Mouse (Mus musculus): ENCODE measurements around the gene Vmn1r43. TPM values are rescaled to one million over a fixed set of nuclear protein-coding genes. Genes with fewer than 3 reads are reported as not detected.
"Not testable (repeated sequence)": the region's sequence is repeated elsewhere in the genome, so short reads cannot be mapped to it uniquely, and the experiment has no call there.

The Vmn1r43 gene
- not detected in 2 replicates for polyA plus RNA-seq (2016; fragmentation: Nextera tagmentation; extraction: Ambion mirVana)

DNA sequence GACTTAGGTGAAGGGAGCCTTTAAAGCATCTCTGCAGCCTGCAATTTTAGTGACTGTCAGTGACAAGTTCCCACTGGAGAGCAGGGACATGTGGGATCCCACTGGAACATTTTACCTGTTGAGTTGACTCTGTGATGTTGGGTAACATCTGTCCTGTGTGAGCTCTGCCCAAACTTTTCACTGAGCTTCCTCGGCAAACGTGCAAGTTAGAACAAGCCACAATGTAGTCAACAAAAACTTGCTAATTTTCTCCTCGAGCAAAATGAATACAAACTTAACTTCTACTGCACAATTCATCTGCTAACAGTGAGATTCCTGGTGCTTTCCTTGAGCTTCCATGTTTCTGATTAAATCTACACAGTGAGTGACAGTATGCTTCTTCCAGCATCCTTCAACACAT is at the start of gene Vmn1r43, which contains the start of gene Vmn1r42:
TSS of gene Vmn1r43 (minus strand) at position 101 of the 400 bp plus-strand sequence.
TSS of gene Vmn1r42 (minus strand) at position 101 of the 400 bp plus-strand sequence.
- H3K4me3 ChIP-seq; DNase-seq (ENCODE audit: low spot score); H3K4me1 ChIP-seq; H3K27me3 ChIP-seq (ENCODE audit: insufficient read depth, poor library complexity, severe bottlenecking); H3K9me3 ChIP-seq; H3K36me3 ChIP-seq; H3K27ac ChIP-seq: not testable (repeated sequence)
- 72% methylated on average over 3 of the region's 3 CpGs for WGBS

- DNase-seq (ENCODE audit: low spot score) = no peak
- 52% methylated on average over 2 of the region's 2 CpGs for WGBS
- Histone ChIP-seq H3K27ac (no peak overlapping the region), H3K27me3 (ENCODE audit: insufficient read depth, poor library complexity, severe bottlenecking) (no peaks in the 10 kb centered on the region), H3K9me3 (no peaks in the 10 kb centered on the region), H3K36me3 (no peaks in the 10 kb centered on the region), H3K4me3 (no peak overlapping the region), H3K4me1 (no peaks in the 10 kb centered on the region)
Measured at GRCm38 (mm10) chr6:89883812-89884211, 7.6 kb upstream of the Vmn1r43 start.

GRCm38 (mm10) chr6:89883360-89883759 is 7.1 kb upstream of the Vmn1r43 start, which contains the start of gene Vmn1r44:
TSS of gene Vmn1r44 (plus strand) at chr6:89883660.
- Histone ChIP-seq H3K9me3 (no peaks in the 10 kb centered on the region), H3K27ac (no peak within 1 kb of the TSS), H3K36me3 (no peaks in the 10 kb centered on the region), H3K4me1 (no peaks in the 10 kb centered on the region), H3K27me3 (ENCODE audit: insufficient read depth, poor library complexity, severe bottlenecking) (no peaks in the 10 kb centered on the region), H3K4me3 (no peak within 1 kb of the TSS)
- no peak for DNase-seq (ENCODE audit: low spot score)
- WGBS = 68% methylated on average over 1 of the region's 1 CpGs

GRCm38 (mm10) chr6:89880867-89881266 is 4.7 kb upstream of the Vmn1r43 start:
- Histone ChIP-seq H3K27me3 (ENCODE audit: insufficient read depth, poor library complexity, severe bottlenecking) (no peaks in the 10 kb centered on the region), H3K36me3 (no peaks in the 10 kb centered on the region), H3K9me3 (no peaks in the 10 kb centered on the region), H3K27ac (no peak overlapping the region), H3K4me3 (no peak overlapping the region), H3K4me1 (no peaks in the 10 kb centered on the region)
- no peak for DNase-seq (ENCODE audit: low spot score)

DNA sequence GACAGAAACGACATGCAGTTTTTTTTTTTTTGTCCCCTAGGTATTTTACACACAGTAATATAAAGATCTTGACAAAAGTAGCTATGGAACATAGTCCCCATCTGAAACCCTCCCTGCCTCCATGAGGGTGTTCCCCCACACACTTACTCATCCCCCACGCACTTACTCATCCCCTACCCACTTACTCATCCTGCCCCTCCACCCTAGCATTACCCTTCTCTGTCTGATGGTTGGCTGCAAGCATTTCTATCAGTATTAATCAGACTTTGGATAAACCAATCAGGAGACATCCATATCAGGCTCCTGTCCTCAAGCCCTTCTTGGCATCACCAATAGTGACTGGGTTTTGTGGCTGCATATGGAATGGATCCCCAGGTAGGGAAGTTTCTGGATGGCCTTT is 750 bp upstream of the Vmn1r43 start:
- WGBS = 68% methylated on average over 2 of the region's 2 CpGs
- H3K4me3 ChIP-seq = no peak overlapping the region
- H3K4me1 ChIP-seq = no peaks in the 10 kb centered on the region
- H3K9me3 ChIP-seq = no peaks in the 10 kb centered on the region
- H3K36me3 ChIP-seq = no peaks in the 10 kb centered on the region
- DNase-seq (ENCODE audit: low spot score) = no peak
- H3K27ac ChIP-seq = no peak overlapping the region
- H3K27me3 ChIP-seq (ENCODE audit: insufficient read depth, poor library complexity, severe bottlenecking) = no peaks in the 10 kb centered on the region

- H3K4me3 ChIP-seq = no peak overlapping the region
- 89% methylated on average over 2 of the region's 2 CpGs for WGBS
- no peak for DNase-seq (ENCODE audit: low spot score)
- no peaks in the 10 kb centered on the region for H3K27me3 ChIP-seq (ENCODE audit: insufficient read depth, poor library complexity, severe bottlenecking)
- no peaks in the 10 kb centered on the region for H3K4me1 ChIP-seq
- no peaks in the 10 kb centered on the region for H3K36me3 ChIP-seq
- H3K9me3 ChIP-seq = peaks cover 5% of the 10 kb centered on the region; the same call in 1 of the 2 replicates
- H3K27ac ChIP-seq = no peak overlapping the region
Measured at GRCm38 (mm10) chr6:89867976-89868375, 8.2 kb downstream of the Vmn1r43 start.

GRCm38 (mm10) chr6:89867276-89867675 is 8.9 kb downstream of the Vmn1r43 start:
- Histone ChIP-seq H3K4me1 (no peaks in the 10 kb centered on the region), H3K9me3 (peaks cover 5% of the 10 kb centered on the region; the same call in 1 of the 2 replicates), H3K27me3 (ENCODE audit: insufficient read depth, poor library complexity, severe bottlenecking) (no peaks in the 10 kb centered on the region), H3K27ac (no peak overlapping the region), H3K4me3 (no peak overlapping the region), H3K36me3 (no peaks in the 10 kb centered on the region)
- no peak for DNase-seq (ENCODE audit: low spot score)
- WGBS = 77% methylated on average over 2 of the region's 2 CpGs

GRCm38 (mm10) chr6:89863792-89864191 is 12.4 kb downstream of the Vmn1r43 start:
- Histone ChIP-seq H3K36me3 (no peaks in the 10 kb centered on the region), H3K4me1 (no peaks in the 10 kb centered on the region), H3K4me3 (no peak overlapping the region), H3K9me3 (peaks cover 5% of the 10 kb centered on the region; the same call in 1 of the 2 replicates), H3K27ac (no peak overlapping the region), H3K27me3 (ENCODE audit: insufficient read depth, poor library complexity, severe bottlenecking) (no peaks in the 10 kb centered on the region)
- 68% methylated on average over 4 of the region's 4 CpGs for WGBS
- DNase-seq (ENCODE audit: low spot score) = no peak

DNA sequence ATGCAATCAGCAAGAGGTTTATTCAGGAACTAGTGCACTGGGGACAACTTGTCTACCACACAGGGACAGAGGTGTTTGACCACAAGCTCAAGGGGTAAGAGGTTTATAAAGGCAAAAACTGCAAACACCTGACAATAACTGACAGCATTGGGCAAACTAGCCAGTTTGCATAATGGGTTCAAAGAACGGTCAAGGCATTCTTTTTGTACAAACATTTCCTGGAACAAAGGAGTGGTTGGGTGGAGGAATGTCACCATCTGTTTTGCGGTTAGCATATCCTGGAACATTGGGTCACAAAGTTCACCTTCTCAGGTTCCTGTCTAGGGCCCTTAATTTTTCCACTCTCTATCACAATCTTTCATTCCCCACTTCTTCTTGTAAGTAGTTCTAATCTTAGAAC is 16.4 kb downstream of the Vmn1r43 start:
- no peak overlapping the region for H3K27ac ChIP-seq
- no peaks in the 10 kb centered on the region for H3K36me3 ChIP-seq
- H3K9me3 ChIP-seq = 0 out of 2 replicates have a peak, but pooled peaks cover 3% of the 10 kb centered on the region
- H3K4me3 ChIP-seq = no peak overlapping the region
- DNase-seq (ENCODE audit: low spot score) = no peak
- H3K27me3 ChIP-seq (ENCODE audit: insufficient read depth, poor library complexity, severe bottlenecking) = no peaks in the 10 kb centered on the region
- no peaks in the 10 kb centered on the region for H3K4me1 ChIP-seq
- 77% methylated on average over 2 of the region's 2 CpGs for WGBS

DNA sequence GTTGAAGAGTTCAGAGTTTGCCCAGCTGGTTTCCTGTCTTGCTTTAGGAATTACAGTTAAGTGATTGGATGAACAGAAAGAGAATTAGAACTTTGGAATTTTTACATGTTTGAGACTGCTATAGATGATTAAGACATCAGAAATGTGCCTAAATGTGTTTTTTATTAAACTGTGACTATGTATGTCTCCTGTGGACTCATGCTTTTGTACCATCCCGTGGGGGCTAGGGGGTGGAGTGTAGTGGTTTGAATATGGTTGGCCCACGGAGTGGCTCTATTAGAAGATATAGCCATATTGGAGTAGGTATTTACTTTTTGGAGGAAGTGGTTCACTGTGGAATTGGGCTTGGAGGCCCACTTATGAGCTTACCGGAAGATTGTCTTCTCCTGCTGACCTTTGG is 18.7 kb downstream of the Vmn1r43 start:
- DNase-seq (ENCODE audit: low spot score) = no peak
- 74% methylated on average over 3 of the region's 3 CpGs for WGBS
- Histone ChIP-seq H3K27me3 (ENCODE audit: insufficient read depth, poor library complexity, severe bottlenecking) (no peaks in the 10 kb centered on the region), H3K4me3 (no peak overlapping the region), H3K9me3 (0 out of 2 replicates have a peak, but pooled peaks cover 5% of the 10 kb centered on the region), H3K36me3 (no peaks in the 10 kb centered on the region), H3K27ac (no peak overlapping the region), H3K4me1 (no peaks in the 10 kb centered on the region)

Other genes with a start within 250 kb of the Vmn1r43 start
- 8.7 and 10.3 TPM in 2 replicates for gene Txnrd3, start 232.4 kb downstream of the Vmn1r43 start, polyA plus RNA-seq (2016; fragmentation: Nextera tagmentation; extraction: Ambion mirVana)
- gene Vmn1r40, start 168.9 kb downstream of the Vmn1r43 start, polyA plus RNA-seq (2016; fragmentation: Nextera tagmentation; extraction: Ambion mirVana) = not detected in 2 replicates
- not detected in 2 replicates for gene Vmn1r41, start 135.6 kb downstream of the Vmn1r43 start, polyA plus RNA-seq (2016; fragmentation: Nextera tagmentation; extraction: Ambion mirVana)
- not detected in 2 replicates for gene Vmn1r42, start within 50 bp of the Vmn1r43 start, polyA plus RNA-seq (2016; fragmentation: Nextera tagmentation; extraction: Ambion mirVana)
- not detected in 2 replicates for gene Vmn1r44, start 7.2 kb upstream of the Vmn1r43 start, polyA plus RNA-seq (2016; fragmentation: Nextera tagmentation; extraction: Ambion mirVana)
- gene Vmn1r45, start 64.2 kb upstream of the Vmn1r43 start, polyA plus RNA-seq (2016; fragmentation: Nextera tagmentation; extraction: Ambion mirVana) = not detected in 2 replicates
- gene Vmn1r46, start 92.9 kb upstream of the Vmn1r43 start, polyA plus RNA-seq (2016; fragmentation: Nextera tagmentation; extraction: Ambion mirVana) = not detected in 2 replicates
- gene Vmn1r47, start 139.7 kb upstream of the Vmn1r43 start, polyA plus RNA-seq (2016; fragmentation: Nextera tagmentation; extraction: Ambion mirVana) = not detected in 2 replicates
- not detected in 2 replicates for gene Vmn1r48, start 160.4 kb upstream of the Vmn1r43 start, polyA plus RNA-seq (2016; fragmentation: Nextera tagmentation; extraction: Ambion mirVana)
- gene Vmn1r49, start 202.1 kb upstream of the Vmn1r43 start, polyA plus RNA-seq (2016; fragmentation: Nextera tagmentation; extraction: Ambion mirVana) = not detected in 2 replicates
- not detected in 2 replicates for gene Vmn1r50, start 225.0 kb upstream of the Vmn1r43 start, polyA plus RNA-seq (2016; fragmentation: Nextera tagmentation; extraction: Ambion mirVana)
- gene Vmn1r51, start 246.2 kb upstream of the Vmn1r43 start, polyA plus RNA-seq (2016; fragmentation: Nextera tagmentation; extraction: Ambion mirVana) = not detected in 2 replicates

Data from heart, embryonic 10.5 days (tissue).